Mouse (Mus musculus) frontal cortex, postnatal 14 days (tissue): ENCODE data around the gene Lsamp.

Experiments used
- DNase-seq, 2 experiments: peaks; one replicate each; pipeline ENCODE4 v3.0.0; 2022; ENCODE audit warnings: low spot score in 2 of 2

Lsamp gene

GRCm38 (mm10) chr16:40656871-40657270 is 672.7 kb downstream of the Lsamp start:
- DNase-seq: no peak

GRCm38 (mm10) chr16:40685531-40685930 is 701.4 kb downstream of the Lsamp start:
- no peak for DNase-seq

DNA sequence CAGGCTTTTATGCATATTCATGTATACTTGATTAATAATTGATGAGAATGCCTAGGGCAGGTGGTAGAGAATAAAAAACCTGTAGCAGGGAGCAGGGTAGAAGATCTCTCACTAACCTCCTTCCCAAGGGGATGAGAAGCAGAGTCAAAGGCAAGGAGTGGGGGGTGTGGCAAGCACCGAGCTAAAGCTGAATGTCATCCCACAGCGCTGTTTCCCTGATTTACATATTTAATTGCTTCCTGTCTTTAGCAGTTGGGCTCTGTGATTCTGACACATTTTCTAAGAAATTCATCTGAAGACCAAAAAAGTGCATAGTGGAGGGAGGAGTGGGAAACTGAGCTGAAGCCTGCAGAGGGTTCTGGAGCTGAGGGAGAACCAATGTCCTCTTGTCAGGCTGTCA is 708.1 kb downstream of the Lsamp start:
- DNase-seq: no peak

DNA sequence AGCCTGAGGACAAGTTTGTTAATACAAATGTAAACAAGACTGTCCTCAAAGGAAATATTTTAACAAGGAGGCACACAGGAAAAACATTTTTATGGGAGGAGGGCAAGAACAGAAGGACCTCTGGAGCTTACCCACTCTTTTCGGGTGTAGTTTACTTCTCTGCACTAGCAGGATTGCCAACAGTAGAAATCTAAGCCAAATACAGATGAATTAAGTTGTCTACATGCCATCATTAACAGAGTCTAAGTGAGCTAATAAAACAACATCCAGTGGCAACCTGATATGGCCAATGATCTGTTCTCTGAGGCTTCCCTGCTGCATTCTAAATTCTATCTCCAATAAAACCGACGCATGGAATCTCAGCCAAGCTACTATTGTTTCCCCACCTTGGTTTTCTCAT is 713.1 kb downstream of the Lsamp start:
- DNase-seq: no peak

GRCm38 (mm10) chr16:40708558-40708957 is 724.4 kb downstream of the Lsamp start:
- DNase-seq: no peak

GRCm38 (mm10) chr16:40709574-40709973 is 725.4 kb downstream of the Lsamp start:
- no peak for DNase-seq

DNA sequence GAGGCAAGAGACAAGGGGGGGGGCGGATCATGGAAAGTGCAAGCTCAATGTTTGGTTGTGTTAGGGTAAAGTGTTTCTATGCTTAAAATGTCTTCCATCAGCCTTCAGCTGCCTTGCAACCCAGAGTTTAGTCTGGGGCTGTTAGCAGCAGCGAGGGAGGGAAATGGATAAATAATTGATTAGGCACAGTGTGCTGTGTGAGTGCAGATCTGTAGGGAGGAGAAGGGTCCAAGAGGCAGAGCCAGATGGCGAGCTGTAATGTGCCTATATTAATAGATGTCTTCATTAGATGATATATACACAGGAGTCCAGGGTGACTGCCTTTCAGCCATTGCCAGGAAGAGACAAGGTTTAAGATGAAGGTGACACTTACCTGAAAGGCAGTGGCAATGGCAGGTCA is 725.9 kb downstream of the Lsamp start:
- DNase-seq: no peak

DNA sequence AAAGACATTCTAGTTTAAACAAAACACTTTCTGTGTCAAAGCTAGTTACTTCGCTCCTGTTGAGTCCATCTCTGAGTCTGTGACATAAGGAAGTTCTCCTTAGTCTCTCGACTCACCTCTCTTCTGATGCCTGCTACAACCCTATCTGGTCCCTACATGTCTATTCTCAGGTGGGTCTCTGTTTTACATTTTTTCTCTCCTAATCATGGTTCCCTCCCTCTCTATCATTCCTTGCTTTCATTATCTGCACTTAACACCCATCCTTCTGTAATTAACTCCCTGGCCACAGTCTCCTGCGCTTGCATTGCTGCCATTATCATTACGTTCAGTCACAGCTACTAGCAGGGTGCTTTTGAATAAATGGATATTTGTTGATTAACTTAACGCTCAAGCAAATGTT is 726.3 kb downstream of the Lsamp start:
- no peak for DNase-seq

DNA sequence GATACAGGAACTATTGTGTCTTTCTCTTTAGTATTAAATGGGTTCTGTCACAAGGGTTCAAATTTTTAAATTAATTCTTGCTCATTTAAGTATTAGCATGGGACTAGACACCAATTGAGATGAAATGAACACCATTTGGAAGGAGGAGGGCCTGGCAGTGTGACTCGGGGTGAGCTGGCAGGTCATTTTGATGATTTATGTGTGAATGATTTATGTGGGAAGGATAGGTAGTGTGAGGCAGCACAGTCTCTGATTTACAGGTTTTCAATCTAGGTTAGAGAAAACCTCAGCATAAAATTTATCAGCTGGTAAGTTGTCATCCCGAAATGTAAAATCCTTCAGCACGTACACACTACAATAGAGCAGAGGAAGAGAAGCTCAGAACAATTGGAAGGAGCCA is 729.6 kb downstream of the Lsamp start:
- no peak for DNase-seq

- DNase-seq: peak; percentile 6 to 50
Observed at GRCm38 (mm10) chr16:40739015-40739414, 754.9 kb downstream of the Lsamp start.

- no peak for DNase-seq
Observed at GRCm38 (mm10) chr16:40739771-40740170, 755.6 kb downstream of the Lsamp start.

DNA sequence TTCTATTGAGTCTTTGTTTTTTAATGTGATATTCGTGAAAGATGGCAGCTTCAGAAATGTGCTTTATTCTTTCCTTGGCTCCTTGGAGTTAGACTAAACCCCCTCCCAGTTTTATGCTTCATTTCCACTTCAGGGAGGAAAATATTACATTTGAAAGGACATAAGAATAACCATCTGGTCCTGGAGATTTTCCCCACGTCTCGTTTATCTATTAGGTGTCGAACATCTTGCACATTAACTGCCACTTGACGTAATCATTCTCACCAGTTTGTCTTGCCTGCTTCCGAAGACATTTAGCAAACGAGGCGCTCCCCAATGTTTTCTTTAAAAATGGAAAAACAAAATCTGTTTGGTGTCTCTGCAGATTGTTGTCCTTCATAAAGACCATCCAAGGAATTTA is 756.1 kb downstream of the Lsamp start:
- no peak for DNase-seq

- DNase-seq: no peak
Observed at GRCm38 (mm10) chr16:40827191-40827590, 843.0 kb downstream of the Lsamp start.

- no peak for DNase-seq
Observed at GRCm38 (mm10) chr16:40831536-40831935, 847.4 kb downstream of the Lsamp start.

- DNase-seq: no peak
Observed at GRCm38 (mm10) chr16:40841765-40842164, 857.6 kb downstream of the Lsamp start.

GRCm38 (mm10) chr16:40866733-40867132 is 882.6 kb downstream of the Lsamp start:
- no peak for DNase-seq

- DNase-seq: no peak
Observed at GRCm38 (mm10) chr16:40878301-40878700, 894.1 kb downstream of the Lsamp start.

- DNase-seq: no peak
Observed at GRCm38 (mm10) chr16:40881942-40882341, 897.8 kb downstream of the Lsamp start.

DNA sequence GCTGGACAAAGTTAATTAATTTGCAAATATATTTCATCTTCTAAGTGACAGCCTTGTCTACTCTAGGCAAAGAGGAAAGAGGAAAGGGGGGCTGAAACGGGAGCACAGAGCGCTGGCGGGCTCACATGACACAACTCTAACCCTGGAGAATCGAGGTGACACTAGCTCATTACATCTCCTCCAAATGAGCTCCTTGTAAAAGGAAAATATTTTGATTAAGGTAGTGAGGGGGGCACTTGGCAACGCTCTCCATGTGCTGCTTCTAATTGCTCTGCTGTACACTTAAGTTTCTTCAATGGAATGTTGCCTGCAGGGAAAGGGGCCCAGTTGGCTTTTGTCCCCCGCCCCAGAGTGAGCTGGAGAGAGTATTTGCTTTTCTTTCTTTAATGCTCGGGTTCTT is 907.2 kb downstream of the Lsamp start:
- DNase-seq: no peak

DNA sequence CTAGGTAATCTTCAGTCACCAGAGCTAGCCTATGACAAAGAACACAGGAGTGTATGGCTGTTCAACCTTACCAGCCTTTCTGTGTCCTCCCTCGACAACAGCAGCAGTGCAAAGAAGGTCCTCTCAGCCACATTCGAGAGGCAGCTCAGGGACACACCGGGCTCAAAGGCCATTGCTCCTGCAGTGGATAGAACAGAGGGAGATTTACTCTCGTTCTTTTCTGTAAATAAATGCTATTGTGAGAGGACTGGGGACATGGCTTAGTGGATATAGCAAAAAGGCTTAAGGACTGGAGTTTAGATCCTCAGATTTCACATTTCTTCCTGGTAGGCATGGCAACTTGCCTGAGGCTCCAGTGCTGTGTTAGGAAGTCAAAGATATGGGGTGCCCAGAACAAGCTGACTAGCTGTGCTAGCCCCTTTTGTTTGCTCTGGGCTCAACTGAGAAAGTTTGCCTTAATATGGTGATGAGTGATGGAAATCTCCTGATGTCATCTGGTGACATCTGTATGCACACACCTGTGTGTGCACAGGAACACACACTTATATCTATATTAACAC is 913.7 kb downstream of the Lsamp start:
- DNase-seq: no peak

DNA sequence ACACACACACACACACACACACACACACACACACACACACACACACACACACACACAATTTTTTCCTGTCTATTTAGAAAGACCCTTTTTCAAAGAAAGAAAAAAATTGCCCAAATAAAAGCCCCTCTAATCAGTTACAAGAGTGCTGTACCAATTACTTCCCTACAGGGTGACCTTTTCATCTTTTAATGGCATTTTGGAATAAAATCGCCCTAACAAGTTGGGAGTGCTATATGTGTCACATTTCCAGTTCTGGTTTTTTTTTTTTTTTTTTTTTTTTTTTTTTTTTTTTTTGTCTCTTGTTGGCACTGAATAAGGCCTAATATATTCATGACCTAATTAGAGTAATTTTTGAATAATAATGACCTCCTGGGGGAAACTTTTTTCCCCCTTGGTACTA is 923.7 kb downstream of the Lsamp start:
- DNase-seq: no peak

GRCm38 (mm10) chr16:40914141-40914540 is 930.0 kb downstream of the Lsamp start:
- DNase-seq: no peak

- no peak for DNase-seq
Observed at GRCm38 (mm10) chr16:40930596-40930995, 946.4 kb downstream of the Lsamp start.

GRCm38 (mm10) chr16:40942266-40942665 is 958.1 kb downstream of the Lsamp start:
- no peak for DNase-seq
